Mouse (Mus musculus) kidney, adult 11 months (tissue): ENCODE results near the gene Slc27a4.
A peak's percentile ranks its signal among the peaks of the same experiment; 100 is the strongest.
"Not testable (repeated sequence)": the region's sequence is repeated elsewhere in the genome, so short reads cannot be mapped to it uniquely, and the experiment has no call there.

Experiments used
- DNase-seq: peaks from one replicate; pipeline ENCODE4 v3.0.0; 2022

The Slc27a4 gene

GRCm38 (mm10) chr2:29802075-29802826 lies at the start of gene Slc27a4:
Gene Slc27a4 (plus strand): TSS chr2:29802634.
- DNase-seq: peak; percentile 95

DNA sequence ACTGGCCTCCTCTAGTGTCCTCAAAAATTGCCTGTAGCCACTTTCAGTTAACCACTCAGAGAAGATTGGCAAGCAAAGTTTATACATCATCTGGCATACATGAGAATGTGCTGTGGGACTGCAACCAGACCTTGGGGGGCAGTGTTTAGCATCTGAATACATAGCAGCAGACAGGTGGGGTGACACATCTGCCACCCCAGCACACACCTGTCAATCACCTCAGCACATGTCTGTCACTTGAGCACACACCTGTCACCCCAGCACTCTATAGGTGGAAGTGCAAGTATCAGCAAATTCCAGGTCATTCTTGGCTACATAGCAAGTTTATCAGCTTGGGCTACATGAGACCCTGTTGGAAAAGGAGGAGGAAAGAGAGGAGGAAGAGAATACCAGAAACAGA lies 46.7 kb upstream of the Slc27a4 start:
- DNase-seq: no peak

DNA sequence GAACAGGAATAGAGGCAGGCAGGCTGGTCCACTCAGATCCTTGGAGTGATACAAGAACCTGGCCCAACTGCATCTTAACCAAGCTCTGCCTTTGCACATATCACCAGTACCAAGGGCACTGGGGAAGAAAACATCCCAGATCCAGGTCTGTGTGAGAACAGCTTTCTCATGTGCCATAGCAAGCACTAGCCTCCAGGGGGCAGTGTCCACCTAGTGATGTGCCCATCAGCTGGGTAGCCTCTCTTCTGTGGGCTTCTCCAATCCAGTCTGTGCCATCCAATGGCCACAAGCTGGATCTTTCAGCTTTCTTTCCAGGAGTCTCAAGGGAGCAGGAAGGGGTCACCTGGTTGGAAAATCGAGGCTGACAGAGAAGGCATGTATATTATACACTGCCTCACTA lies 37.6 kb upstream of the Slc27a4 start:
- DNase-seq: peak; percentile 49

GRCm38 (mm10) chr2:29767976-29768709 lies 34.3 kb upstream of the Slc27a4 start:
- DNase-seq: peak; percentile 75

DNA sequence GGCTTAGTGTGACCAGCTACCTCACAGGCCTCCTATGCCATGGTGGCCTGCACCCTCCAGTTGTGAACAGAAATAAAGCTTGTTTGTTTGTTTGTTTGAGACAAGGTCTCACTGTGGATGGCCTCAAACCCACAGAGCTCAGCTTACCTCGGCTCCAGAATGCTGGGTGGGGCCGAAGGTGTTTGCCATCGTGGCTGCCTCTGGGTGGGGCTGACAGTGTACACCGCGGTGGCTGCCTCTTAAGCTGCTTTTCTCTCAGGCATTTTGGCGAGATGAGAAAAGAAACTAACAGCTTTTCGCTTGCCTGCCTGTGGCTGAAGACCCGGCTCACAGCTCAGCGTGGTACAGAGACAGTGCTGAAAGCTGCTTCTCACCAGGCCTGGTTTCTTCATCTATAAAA lies 33.5 kb upstream of the Slc27a4 start:
- no peak for DNase-seq

GRCm38 (mm10) chr2:29770162-29770561 lies 32.3 kb upstream of the Slc27a4 start:
- no peak for DNase-seq

GRCm38 (mm10) chr2:29771611-29772461 lies 30.6 kb upstream of the Slc27a4 start:
- DNase-seq: no peak

- DNase-seq: no peak
These were observed 29.1 kb upstream of the Slc27a4 start for GRCm38 (mm10) chr2:29773323-29773722.

- DNase-seq: not testable (repeated sequence)
These were observed 21.2 kb upstream of the Slc27a4 start for GRCm38 (mm10) chr2:29781256-29781655.

GRCm38 (mm10) chr2:29784290-29784689 lies 18.1 kb upstream of the Slc27a4 start:
- no peak for DNase-seq

- DNase-seq: peak; percentile 92
These were observed 15.1 kb upstream of the Slc27a4 start, which contains the start of gene Coq4 for GRCm38 (mm10) chr2:29787104-29787917. Gene Coq4 (plus strand): TSS chr2:29787493.

GRCm38 (mm10) chr2:29787937-29788681 lies 14.3 kb upstream of the Slc27a4 start, which contains the start of gene Trub2:
Gene Trub2 (minus strand): TSS chr2:29788502.
- DNase-seq: peak; percentile 87

DNA sequence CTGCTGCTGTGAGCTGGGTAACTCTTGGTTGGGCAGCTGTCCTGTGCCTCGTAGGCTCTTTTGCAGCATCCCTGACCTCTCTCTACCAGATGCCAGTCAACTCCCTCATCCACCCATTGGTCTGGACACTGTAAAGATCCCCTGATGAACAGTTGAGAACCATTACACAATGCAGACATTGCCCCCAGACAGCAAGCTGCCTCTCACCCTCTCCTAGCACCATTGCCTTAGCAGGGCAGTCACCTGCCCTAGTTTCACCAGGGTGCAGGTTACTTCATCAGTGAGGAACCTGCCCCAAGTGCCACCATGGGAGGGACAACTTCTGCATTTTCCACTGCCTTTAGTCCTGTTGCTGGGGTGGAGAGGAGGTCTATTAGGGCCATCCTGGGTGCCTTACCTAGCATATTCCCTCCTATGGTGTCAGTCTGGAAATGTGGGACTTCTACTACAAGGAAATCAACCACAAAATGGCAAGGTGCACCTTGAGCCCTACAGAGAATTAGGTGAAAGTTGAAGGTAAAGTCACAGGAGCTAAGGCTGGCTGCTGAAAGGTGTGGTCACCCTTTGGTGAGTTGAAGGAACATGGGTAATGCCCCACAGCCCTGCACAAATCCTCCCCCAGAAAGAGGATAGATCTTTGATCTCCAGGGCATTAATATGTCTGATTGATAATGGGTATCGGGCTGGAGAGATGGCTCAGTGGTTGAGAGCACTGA lies 9.5 kb upstream of the Slc27a4 start:
- no peak for DNase-seq

GRCm38 (mm10) chr2:29802827-29803201 lies 380 bp downstream of the Slc27a4 start:
- no peak for DNase-seq

DNA sequence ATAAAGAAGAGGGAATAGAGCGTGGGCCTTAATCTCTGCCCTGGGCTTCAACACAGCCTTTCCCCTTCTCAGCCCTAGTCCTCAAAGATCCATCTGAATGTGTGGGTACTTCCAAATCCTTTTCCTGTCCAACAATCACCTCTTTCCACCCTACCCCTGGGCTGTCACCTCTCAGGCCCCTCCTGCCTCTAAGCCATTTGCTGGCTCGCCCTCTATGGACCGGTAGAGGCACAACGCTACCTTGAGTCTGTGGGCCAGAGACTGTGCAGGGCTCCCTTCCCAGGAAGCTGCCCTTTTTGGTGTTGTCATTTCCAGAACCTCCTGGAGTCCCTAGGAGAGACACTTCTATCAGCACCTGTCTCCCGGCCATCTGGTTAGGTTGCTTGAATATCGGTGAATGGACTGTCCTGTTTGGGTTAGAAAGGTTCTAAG lies 982 bp downstream of the Slc27a4 start:
- DNase-seq: peak; percentile 30

- no peak for DNase-seq
These were observed 13.4 kb downstream of the Slc27a4 start for GRCm38 (mm10) chr2:29815678-29816371.

- peak; percentile 81 for DNase-seq
These were observed 15.2 kb downstream of the Slc27a4 start for GRCm38 (mm10) chr2:29817426-29818232.

GRCm38 (mm10) chr2:29819363-29819762 lies 16.9 kb downstream of the Slc27a4 start:
- no peak for DNase-seq
